Mouse (Mus musculus): ENCODE results near the gene Scube3. TPM values are rescaled to one million over a fixed set of nuclear protein-coding genes. Genes with fewer than 3 reads are reported as not detected.
"Not testable (repeated sequence)": the region's sequence is repeated elsewhere in the genome, so short reads cannot be mapped to it uniquely, and the experiment has no call there.

Scube3 gene
- total RNA-seq, 2 experiments from 2014 or later: 0.18 to 0.32 TPM

DNA sequence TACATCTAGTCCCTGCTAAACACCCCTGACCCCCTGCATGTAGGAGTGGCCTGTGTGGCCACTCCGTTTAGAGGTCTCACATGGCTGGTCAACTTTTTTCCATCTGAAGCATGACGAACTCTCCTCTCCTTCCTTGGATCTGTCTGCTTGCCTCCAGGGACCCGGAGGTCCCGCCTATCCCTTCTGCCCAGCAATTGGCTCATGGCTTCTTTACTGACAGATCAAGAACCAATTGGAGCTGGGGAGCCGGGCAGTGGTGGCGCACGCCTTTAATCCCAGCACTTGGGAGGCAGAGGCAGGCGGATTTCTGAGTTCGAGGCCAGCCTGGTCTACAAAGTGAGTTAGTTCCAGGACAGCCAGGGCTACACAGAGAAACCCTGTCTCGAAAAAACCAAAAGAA, 80.5 kb downstream of the Scube3 start:
- not testable (repeated sequence) for DNase-seq

DNA sequence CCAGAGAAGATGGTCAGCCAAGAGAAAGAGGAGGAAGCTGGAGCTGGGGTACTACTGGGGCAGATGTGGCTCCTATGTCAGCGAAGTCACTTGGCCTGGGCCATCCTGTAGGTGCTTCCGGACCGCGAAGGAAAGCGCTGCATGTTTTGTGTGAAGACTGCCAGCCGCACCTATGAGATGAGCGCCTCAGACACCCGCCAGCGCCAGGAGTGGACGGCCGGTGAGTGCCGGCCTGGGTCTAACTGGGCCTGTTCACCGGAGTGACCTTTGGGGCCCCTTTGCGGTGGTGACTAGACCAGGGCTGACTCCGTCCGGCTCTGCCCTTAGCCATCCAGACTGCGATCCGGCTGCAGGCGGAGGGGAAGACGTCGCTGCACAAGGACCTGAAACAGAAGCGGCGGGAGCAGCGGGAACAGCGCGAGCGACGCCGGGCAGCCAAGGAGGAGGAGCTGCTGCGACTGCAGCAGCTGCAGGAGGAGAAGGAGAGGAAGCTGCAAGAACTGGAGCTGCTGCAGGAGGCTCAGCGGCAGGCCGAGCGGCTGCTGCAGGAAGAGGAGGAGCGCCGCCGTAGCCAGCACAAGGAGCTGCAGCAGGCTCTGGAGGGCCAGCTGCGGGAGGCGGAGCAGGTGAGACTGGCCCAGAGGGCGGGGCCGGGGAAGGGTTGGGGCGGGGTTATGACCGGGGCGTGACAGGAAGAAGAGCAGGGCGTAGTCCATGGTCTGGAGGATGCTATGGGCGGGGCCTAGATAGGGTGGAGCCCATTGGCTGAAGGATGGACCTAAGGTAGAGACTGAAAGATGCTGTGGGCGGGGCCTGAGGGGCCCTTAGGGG, 81.8 kb downstream of the Scube3 start:
- peak; percentile 98 for DNase-seq

Other genes starting within 250 kb of the Scube3 start
- 10 to 100 TPM; 11.2 to 15.3 TPM for gene Anks1, start 232.8 kb upstream of the Scube3 start, total RNA-seq (2021)
- 10 to 100 TPM; 13.5 to 18.2 TPM for gene Taf11, start 232.3 kb upstream of the Scube3 start, total RNA-seq (2021)
- gene Tcp11, start 61.5 kb upstream of the Scube3 start, total RNA-seq (2021): not detected
- gene Zfp523, start 35.0 kb downstream of the Scube3 start, total RNA-seq (2021): 10 to 100 TPM; 11.4 to 11.6 TPM
- gene Def6, start 65.6 kb downstream of the Scube3 start, total RNA-seq (2021): 1 to 10 TPM in 1 of 2 experiments, under 1 TPM in 1; 0.97 to 1.9 TPM
- gene Ppard, start 90.6 kb downstream of the Scube3 start, total RNA-seq (2021): 10 to 100 TPM; 29.1 to 30.2 TPM
- gene Fance, start 171.4 kb downstream of the Scube3 start, total RNA-seq (2021): 10 to 100 TPM in 1 of 2 experiments, 1 to 10 TPM in 1; 9.2 to 11.6 TPM
- gene Rpl10a, start 186.3 kb downstream of the Scube3 start, total RNA-seq (2021): 100 to 1,000 TPM; 364 to 390 TPM
- 1 to 10 TPM; 6.9 to 8.8 TPM for gene Tead3, start 208.7 kb downstream of the Scube3 start, total RNA-seq (2021)
- gene Tulp1, start 223.1 kb downstream of the Scube3 start, total RNA-seq (2021): not detected